Mouse (Mus musculus) myocyte (in vitro differentiated cells): ENCODE measurements at regions not wholly inside any gene's neighbourhood (a gene's known extent, or its start where the extent isn't known, plus 50 kb on each side); places are given as distances from the start of the nearest gene placed in this dataset.

ENCODE experiments used
- E2F4 ChIP-seq: IDR thresholded peaks from one replicate; pipeline ENCODE4 v1.6.1; 2011; ENCODE audit warnings: mild to moderate bottlenecking, control low read depth, moderate library complexity; ENCODE audit not compliant: insufficient read depth
- MAX ChIP-seq: IDR thresholded peaks from one replicate; pipeline ENCODE4 v1.6.1; 2011; ENCODE audit warnings: low read depth, mild to moderate bottlenecking, control low read depth
- POLR2A ChIP-seq: IDR thresholded peaks from one replicate; pipeline ENCODE4 v1.6.1; 2011; ENCODE audit warnings: low read depth, mild to moderate bottlenecking, control low read depth, moderate library complexity; ENCODE audit not compliant: insufficient read length
- POLR2AphosphoS2 ChIP-seq: IDR thresholded peaks from one replicate; pipeline ENCODE4 v1.6.1; 2011; ENCODE audit warnings: low read depth, control low read depth; ENCODE audit not compliant: insufficient read length

GRCm38 (mm10) chr2:147980408-147980807, 66.4 kb downstream of the Foxa2 start:
- no peak for TF ChIP-seq POLR2AphosphoS2
- no peak for TF ChIP-seq MAX
- no peak for TF ChIP-seq POLR2A
- no peak for TF ChIP-seq E2F4
